Mouse (Mus musculus): ENCODE data around the gene Me3. TPM values are rescaled to one million over a fixed set of nuclear protein-coding genes. Genes with fewer than 3 reads are reported as not detected.

Gene Me3
- total RNA-seq, 2 experiments from 2014 or later, result 100 to 105 TPM

DNA sequence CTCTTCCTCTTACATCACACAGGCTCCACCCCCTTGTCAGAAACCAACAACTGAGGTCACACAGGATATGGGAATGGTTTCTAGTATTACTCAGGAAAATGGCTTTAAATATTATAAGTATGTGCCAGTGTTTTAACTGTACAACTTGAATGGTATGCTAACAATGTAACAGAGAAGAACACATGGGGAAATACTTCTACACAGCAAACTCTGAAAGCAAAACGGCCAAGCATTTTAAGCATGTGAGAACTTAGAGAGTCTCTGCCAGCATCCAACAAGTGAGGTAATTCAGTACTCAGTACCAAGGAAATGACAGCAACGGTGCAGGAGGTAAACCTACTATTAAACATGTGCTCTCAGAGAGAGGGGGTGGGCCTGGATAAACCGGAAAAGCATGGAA is 252.4 kb downstream of the Me3 start:
- DNase-seq (ENCODE audit: low spot score in 2 of 2), result no peak

DNA sequence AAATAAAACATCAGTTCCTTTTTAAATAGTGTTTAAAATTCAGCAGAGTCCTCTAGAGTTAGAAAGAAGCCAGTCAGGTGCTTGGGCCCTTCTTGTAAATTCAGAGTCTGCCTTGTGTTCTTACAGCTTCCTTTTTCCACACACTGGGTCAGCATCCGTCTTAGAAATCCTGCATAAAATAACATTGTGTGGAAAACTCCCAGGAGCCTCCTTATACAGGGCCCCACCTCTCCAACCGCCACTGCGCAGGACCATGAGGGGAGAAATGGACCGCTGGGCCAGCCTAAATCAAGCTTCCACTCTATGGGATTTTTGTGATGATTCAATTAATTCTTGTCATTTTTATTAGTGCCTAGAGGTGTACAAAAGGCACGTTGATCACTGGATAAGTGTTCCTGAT is 259.2 kb downstream of the Me3 start:
- DNase-seq (ENCODE audit: low spot score in 2 of 2), result no peak

DNA sequence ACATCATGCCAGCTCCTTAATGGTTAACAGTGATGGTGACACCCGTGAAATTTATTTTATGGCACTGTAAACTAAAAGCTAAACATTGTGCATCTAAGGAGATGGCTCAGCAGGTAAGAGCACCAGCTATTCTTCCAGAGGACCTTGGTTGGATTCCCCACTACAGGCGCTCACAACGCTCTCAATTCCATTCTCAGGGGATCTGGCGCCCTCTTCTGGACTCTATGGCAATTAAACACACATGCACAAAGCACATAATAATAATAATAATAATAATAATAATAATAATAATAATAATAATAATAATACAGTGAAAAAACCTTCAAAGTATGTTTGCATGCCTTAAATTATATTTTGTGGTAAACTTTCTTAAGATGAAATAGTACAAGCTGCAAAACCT is 259.7 kb downstream of the Me3 start:
- no peak for DNase-seq (ENCODE audit: low spot score in 2 of 2)

DNA sequence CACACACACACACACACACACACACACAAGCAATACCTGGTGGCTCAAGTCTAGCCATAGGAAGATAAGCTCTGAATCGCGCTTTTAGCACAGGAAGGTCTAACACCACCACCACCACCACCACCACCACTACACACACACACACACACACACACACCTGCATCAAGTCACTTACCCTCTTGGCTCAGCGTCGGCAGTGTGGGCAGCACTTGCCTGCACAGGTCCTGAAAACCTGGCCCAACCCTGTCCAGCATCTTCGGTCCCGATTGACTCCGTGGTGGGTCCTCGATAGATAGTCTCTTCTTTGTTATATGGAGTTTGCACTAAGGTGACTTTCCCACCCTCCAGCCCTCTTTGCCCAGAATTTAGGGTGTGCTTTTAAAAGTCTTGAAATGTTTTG is 270.8 kb downstream of the Me3 start:
- no peak for DNase-seq (ENCODE audit: low spot score in 2 of 2)

DNA sequence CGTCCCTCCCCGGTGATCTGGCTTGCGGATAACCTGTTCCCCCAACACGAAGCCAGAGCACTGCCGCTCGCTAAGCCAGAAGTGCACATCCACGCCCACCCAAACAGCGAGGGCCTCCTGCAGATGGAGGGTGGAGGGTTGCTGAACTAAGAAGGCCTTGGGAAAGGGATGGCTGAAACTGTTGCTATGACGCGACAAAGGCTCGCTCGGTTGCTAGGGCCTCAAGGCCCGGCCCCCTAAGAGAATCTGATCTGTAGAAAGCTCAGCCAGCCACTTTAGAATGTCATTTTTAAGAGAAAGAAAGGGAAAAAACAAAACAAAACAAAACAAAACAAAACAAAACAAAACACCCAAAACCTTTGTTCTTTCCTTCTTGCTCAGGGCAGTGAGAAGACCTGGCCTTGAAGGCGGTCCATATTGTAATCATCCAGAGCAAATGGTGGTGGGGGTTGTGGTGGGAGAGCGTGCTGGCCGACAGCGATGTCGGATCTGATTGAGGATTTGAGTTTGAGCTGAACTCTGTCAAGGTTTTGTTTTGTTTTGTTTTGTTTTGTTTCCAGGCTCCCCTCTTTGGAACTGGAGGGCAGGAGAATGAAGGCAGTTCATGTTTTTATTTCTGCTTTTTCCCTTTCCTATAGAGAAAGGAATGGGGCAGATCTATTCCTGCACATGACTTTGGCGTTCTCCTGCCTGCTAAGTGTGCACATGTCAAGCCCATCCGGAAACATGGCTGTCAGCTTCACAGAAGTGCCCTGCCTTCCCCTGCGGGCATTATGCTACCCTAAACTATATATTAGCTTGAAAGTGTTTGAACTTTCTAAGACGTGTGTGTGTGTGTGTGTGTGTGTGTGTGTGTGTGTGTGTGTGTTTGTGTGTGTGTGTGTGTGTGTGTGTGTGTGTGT is 271.5 kb downstream of the Me3 start, which contains the start of gene Ccdc81:
TSS of gene Ccdc81 (minus strand) at position 188 of the 902 bp plus-strand sequence.
- no peak for DNase-seq (ENCODE audit: low spot score in 2 of 2)

Other genes starting within 250 kb of the Me3 start
- 10 to 100 TPM; 58.1 to 62.4 TPM for gene Tmem135, start 228.2 kb upstream of the Me3 start, total RNA-seq (2021)
- gene Fzd4, start 228.0 kb upstream of the Me3 start, total RNA-seq (2021), result 1 to 10 TPM; 5.6 to 5.7 TPM
- gene Prss23, start 105.2 kb upstream of the Me3 start, total RNA-seq (2021), result 10 to 100 TPM; 17.0 to 19.4 TPM

Data from left cerebral cortex, adult 18-20 months (tissue).